Mouse (Mus musculus) ES-E14 (cell line): ENCODE results near the gene Coq8a.

ENCODE experiments used
- ZC3H11A ChIP-seq: IDR thresholded peaks from 2 replicates; pipeline ENCODE4 v1.6.1; 2012; ENCODE audit warnings: low read depth, mild to moderate bottlenecking, inconsistent platforms, low read length, borderline replicate concordance
- ZNF384 ChIP-seq: IDR thresholded peaks from 2 replicates; pipeline ENCODE4 v1.6.1; 2012; ENCODE audit warnings: low read depth, low read length, inconsistent platforms

GRCm38 (mm10) chr1:180197956-180198355 lies 1.4 kb downstream of the Coq8a start:
- no peak for TF ChIP-seq ZC3H11A
- TF ChIP-seq ZNF384: no peak
